Mouse (Mus musculus) mature B cell (primary cell): ENCODE data around the gene Htr6.

Experiments used
- in situ Hi-C: fragments of 300-500 bp; cut with MboI; formaldehyde crosslinking; loops from 2 replicates; pipeline ENCODE4 v1.14.3; 2019

The Htr6 gene

GRCm38 (mm10) chr4:139046354-139046753, 29.0 kb downstream of the Htr6 start:
- in situ Hi-C loops, result no loop called here

DNA sequence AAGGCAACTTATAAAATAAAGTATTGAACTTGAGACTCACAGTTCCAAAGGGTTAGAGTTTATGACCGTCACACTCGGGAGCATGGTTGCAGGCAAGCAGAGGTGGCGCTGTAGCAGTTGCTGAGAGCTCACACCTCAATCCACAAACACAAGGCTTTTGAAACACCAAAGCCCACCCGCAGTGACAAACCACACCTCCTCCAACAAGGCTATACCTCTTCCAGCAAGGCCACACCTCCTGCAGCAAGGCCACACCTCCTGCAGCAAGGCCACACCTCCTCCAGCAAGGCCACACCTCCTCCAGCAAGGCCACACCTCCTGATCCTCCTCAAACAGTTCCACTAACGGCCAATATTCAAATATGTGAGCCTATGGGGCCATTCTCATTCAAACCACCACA, 30.8 kb downstream of the Htr6 start:
- in situ Hi-C loops, result no loop called here

GRCm38 (mm10) chr4:139043600-139043999, 31.8 kb downstream of the Htr6 start:
- in situ Hi-C loops, result no loop called here

- in situ Hi-C loops, result no loop called here
Measured at GRCm38 (mm10) chr4:139042611-139043010, 32.8 kb downstream of the Htr6 start.

- in situ Hi-C loops, result no loop called here
Measured at GRCm38 (mm10) chr4:139040084-139040839, 35.1 kb downstream of the Htr6 start.

- in situ Hi-C loops, result no loop called here
Measured at GRCm38 (mm10) chr4:139037795-139038607, 37.4 kb downstream of the Htr6 start.

DNA sequence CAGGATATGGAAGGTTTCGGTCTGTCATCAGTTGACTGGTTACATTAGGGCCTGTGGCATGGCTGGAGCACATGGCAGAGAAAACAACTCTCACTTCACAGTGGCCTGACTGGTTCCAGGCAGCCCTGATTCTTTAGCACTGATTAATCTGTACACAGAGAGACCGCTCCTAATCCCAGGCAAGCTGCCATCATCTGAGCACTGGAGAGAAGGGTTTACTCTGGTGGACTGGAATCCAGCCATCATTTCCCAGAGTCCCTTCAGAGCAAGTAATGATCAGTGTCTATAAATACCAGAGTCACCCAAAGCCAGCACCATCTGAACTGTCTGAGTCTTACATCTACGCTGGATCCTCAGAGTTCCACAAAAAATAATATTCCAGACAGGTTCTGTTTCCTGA, 39.6 kb downstream of the Htr6 start:
- in situ Hi-C loops, result no loop called here

DNA sequence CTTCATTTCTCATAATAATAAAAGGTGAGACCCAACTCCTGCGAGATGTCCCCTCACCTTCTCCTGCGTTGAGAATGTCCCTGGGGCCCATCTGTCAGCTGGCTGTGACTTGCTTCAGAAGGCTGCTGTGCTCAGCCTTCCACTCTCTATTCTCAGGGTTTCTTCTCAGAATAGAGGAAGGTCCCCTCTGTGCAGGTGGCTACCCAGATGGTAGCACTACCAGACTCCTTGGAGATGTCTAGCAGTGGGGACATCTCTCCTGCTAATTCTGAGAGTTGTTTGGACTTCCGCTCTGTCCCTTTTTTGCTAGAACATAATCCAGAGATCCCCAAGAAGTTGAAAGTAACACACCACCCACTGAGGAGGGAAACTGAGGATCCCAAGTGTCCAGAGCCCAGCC, 40.4 kb downstream of the Htr6 start:
- in situ Hi-C loops, result no loop called here

GRCm38 (mm10) chr4:139034540-139034939, 40.8 kb downstream of the Htr6 start:
- in situ Hi-C loops, result no loop called here

DNA sequence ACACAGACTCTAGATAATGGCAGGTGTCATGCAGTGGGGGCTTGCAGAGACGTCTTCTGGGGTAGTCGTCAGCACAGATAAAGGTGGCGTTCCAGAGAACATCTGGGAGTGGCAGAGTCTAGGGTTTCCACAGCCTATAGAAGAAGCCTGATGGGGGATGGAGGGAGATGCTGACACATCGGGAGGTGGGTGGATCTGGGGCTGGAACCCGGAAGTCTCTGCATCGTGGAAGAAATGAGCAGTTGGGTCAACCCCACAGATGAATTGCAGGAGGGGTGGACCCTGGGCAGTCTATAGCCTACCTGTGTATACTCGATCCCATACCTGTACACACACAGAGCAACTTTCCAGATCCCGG, 41.4 kb downstream of the Htr6 start:
- in situ Hi-C loops, result no loop called here

DNA sequence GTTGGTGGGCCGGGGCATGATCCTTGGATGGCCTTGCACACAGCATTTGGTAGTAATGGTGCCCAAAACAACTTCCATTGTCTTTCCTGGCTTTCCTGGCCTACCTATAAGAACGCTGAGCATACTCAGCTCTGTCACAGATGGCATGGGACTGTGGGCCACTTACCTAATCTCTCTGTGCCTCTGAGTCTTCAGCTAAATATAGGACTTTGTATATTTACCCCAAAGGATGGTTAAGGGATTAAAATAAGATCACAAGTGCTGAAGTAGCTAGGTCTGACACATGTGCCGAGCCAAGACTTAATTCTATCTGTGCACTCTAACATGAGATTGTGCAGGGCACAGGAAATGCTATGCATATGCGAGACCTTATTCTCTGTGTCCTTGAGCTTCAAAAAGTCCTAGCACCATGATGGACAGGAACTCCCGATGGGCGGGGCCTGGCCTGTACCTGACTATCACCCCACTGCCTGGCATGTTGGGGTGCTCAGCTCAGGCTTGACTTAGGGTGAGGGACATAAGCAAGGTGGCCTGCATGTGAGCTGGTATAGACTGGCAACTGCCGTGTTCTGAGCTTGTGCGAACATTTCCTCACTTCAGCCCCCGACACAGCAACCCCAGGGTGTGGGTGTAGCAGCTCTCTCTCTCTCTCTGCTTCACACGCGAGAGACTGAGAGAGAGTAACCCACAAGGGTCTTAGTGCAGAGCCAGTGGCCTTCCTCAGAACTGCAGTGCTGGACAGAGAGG, 41.9 kb downstream of the Htr6 start:
- in situ Hi-C loops, result no loop called here

DNA sequence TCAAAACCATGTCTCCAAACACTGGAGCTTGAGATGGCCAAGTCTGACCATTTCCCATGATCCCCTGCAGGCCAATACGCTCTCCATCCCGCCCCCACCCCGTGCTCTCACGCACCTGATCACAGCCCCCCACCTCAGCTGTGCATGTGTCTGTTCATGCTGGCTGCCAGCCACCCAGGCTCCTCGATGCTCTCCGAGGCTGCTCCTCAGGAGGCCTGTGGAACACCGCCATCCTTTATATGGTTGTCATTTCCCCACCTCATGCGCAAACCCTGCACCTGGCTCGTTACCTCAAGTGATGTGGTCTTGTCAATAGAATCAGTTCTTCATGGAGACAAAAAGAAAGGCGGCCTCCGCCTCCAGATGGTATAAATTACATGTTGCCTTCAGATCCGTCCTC, 42.8 kb downstream of the Htr6 start:
- in situ Hi-C loops, result no loop called here

GRCm38 (mm10) chr4:139030675-139031074, 44.7 kb downstream of the Htr6 start:
- in situ Hi-C loops, result no loop called here

- in situ Hi-C loops, result no loop called here
Measured at GRCm38 (mm10) chr4:139024379-139024778, 51.0 kb downstream of the Htr6 start.

DNA sequence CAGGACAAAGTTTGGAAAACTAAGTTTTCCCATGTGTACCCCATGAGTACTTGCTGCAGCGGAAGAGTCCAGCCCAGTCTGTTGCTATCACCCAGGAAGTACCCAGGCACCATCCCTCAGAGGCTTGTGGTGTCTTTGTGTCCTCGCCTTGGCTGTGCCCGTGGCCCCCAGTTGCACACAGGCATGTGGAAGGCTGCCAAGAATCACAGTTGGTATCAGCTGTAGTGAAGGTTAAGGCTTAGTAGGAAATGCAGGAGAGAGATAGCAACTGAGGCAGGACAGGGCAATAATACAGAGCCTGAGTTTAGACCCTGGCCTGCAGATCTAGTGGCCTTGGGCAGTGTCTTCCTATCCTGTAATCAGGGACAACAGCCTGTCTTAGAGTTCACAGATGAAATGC, 55.0 kb downstream of the Htr6 start:
- in situ Hi-C loops, result no loop called here

DNA sequence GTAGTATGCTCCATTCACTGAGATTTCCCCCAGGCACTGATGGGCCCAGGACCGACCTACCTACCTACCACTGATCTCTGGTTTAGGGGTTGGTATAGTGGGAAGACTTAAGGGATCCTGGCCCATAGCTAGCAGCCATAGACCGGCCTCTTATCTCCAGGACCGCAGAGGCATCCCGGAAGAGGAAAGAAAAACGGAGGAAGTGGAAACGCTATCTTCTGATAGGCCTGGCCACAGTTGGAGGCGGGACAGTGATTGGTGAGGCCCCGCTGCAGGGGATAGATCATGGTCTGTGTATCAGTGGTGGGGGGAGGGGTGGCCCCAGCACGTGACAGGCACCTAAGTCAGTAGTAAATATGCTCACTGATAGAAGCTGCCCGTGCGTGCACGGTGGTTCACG, 56.0 kb downstream of the Htr6 start:
- in situ Hi-C loops, result no loop called here

DNA sequence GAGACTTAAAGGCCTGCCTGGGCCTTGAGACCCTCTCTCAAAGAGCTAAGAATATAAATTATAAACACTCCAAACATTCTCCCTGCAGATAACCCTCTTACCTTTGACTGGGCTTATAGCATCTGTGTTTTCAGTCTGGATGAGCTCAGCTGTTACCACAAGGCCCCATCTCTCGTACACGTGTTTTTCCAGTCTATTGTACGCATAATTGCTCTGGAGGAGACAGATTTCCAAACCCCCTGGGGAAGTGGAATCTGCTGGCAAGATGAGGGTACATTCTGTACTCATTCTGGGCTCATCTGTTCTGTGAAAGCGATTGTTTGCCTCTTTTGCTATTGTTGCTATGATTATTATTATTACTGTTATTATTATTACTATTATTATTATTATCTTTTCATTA, 56.4 kb downstream of the Htr6 start:
- in situ Hi-C loops, result no loop called here

DNA sequence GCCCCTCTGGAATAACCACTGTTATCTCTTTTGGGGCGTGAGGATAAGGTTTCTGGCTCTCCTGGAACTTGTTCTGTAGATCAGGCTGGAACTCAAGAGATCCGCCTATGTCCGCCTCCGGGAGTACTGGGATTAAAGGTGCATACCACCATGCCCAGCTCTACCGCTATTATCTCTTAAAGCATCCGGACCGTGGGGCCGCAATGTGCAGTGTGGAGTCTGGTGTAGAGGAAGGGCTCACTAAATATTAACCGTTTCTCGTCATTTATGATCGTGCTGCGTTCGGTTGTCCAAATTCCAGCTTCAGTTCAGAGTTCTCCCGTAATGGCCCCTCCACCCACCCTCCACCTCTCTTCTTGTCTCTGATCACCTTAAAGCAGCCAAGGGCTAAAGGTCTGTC, 57.0 kb downstream of the Htr6 start:
- in situ Hi-C loops, result no loop called here

DNA sequence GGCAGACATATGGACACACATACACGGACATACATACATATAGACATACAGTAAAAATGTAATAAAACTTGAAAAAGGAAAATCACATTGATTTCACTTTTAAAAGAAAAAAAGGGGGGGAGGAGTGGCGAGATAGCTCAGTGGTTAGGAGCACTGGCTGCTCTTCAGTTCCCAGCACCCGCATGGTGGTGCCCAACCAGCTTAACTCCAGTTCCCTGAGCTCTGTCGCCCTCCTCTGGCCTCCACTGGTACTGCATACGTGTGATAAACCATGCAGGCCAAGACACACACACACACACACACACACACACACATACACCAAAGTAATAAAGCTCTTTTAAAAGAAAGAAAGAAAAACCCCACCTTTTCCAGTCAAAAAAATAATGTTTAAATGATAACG, 60.6 kb downstream of the Htr6 start:
- in situ Hi-C loops, result no loop called here

DNA sequence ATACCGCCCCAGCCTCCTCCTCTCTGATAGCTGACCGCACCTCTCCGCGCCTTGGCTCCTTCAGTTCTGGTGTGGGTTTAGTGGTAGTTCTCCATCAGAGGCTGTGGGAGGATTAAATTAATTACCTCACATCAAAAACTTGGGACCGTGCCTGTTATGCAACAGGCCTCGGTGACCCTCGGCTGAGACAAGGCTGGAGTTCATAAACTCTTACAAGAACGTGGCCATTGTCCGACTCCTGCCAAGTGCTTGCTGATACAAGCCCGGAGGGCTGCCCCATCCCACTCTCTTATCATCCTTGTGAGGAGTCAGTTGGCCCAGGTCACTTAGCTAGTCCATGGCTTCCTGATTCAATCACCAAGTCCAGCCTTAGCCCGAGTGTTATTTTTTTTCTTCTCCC, 62.1 kb downstream of the Htr6 start:
- in situ Hi-C loops, result no loop called here

- in situ Hi-C loops, result no loop called here
Measured at GRCm38 (mm10) chr4:139011201-139011702, 64.1 kb downstream of the Htr6 start.
